Mouse (Mus musculus) heart, postnatal 0 days (tissue): ENCODE results near the gene Serpinf2. TPM values are rescaled to one million over a fixed set of nuclear protein-coding genes. Genes with fewer than 3 reads are reported as not detected.

ENCODE experiments used
- ATAC-seq: fragments of 200-750 bp; cut with Nextera tagmentation; 2 replicates; pipeline ENCODE4 v1.8.0; 2017; ENCODE audit warnings: low read depth, moderate number of reproducible peaks, moderate library complexity; ENCODE audit not compliant: insufficient read depth
- DNase-seq: peaks from one replicate; pipeline ENCODE4 v3.0.0-alpha.2; 2016; ENCODE audit warnings: low spot score
- H3K27ac ChIP-seq: fragments of 300-500 bp; sonication (generic); 2 replicates; pipeline ENCODE4 v1.5.1; 2014; ENCODE audit warnings: low read depth, mild to moderate bottlenecking
- H3K27me3 ChIP-seq: fragments of 300-500 bp; sonication (generic); 2 replicates; pipeline ENCODE4 v1.6.1; 2014; ENCODE audit warnings: low read length, mixed read lengths; ENCODE audit not compliant: control insufficient read depth, insufficient read depth
- H3K36me3 ChIP-seq: fragments of 300-500 bp; sonication (generic); replicated peaks from 2 replicates; pipeline ENCODE4 v1.6.1; 2014; ENCODE audit warnings: low read length, mixed read lengths; ENCODE audit not compliant: control insufficient read depth, insufficient read depth
- H3K4me1 ChIP-seq: fragments of 300-500 bp; sonication (generic); 2 replicates; pipeline ENCODE4 v1.6.1; 2014; ENCODE audit warnings: antibody characterized with exemption; ENCODE audit not compliant: control insufficient read depth, insufficient read depth
- H3K4me2 ChIP-seq: fragments of 300-500 bp; sonication (generic); 2 replicates; pipeline ENCODE4 v1.6.1; 2014; ENCODE audit warnings: low read depth, mild to moderate bottlenecking, low read length, moderate library complexity
- H3K4me3 ChIP-seq: fragments of 300-500 bp; sonication (generic); 2 replicates; pipeline ENCODE4 v1.5.1; 2014; ENCODE audit warnings: low read depth, low read length
- H3K9ac ChIP-seq: fragments of 300-500 bp; sonication (generic); replicated peaks from 2 replicates; pipeline ENCODE4 v1.6.1; 2014; ENCODE audit warnings: low read depth, low read length, mixed read lengths
- H3K9me3 ChIP-seq: fragments of 300-500 bp; sonication (generic); replicated peaks from 2 replicates; pipeline ENCODE4 v1.6.1; 2016; ENCODE audit warnings: low read length; ENCODE audit not compliant: control insufficient read depth
- CTCF ChIP-seq: IDR thresholded peaks from 2 replicates; pipeline ENCODE4 v1.5.1; 2016; ENCODE audit warnings: antibody characterized with exemption, control low read depth, low read depth
- EP300 ChIP-seq: IDR thresholded peaks from 2 replicates; pipeline ENCODE4 v1.6.1; 2016; ENCODE audit warnings: antibody characterized with exemption, low read depth
- WGBS: fragments of 180-500 bp; shearing (Covaris S2); extraction: QIAGEN DNeasy Blood & Tissue Kit; methylation state at CpG from one replicate; pipeline ENCODE4 v1.1.7; 2014; 5-methylcytosine and 5-hydroxymethylcytosine counted together
- polyA plus RNA-seq: library from polyadenylated mRNA; unstranded; fragments of >200 nt; fragmentation: Nextera tagmentation; extraction: Ambion mirVana; gene quantifications from 2 replicates; pipeline ENCODE4 v1.2.1, GENCODE M21; 2015
- total RNA-seq: library from RNA; depleted of rRNA; stranded (reverse); fragments of >200 nt; gene quantifications from 2 replicates; pipeline ENCODE4 v1.2.3, GENCODE M21; 2014; ENCODE audit warnings: low replicate concordance

Serpinf2 gene
- total and polyA plus RNA-seq, 2 experiments from 2014 or later = 1.2 TPM; not detected in 1

DNA sequence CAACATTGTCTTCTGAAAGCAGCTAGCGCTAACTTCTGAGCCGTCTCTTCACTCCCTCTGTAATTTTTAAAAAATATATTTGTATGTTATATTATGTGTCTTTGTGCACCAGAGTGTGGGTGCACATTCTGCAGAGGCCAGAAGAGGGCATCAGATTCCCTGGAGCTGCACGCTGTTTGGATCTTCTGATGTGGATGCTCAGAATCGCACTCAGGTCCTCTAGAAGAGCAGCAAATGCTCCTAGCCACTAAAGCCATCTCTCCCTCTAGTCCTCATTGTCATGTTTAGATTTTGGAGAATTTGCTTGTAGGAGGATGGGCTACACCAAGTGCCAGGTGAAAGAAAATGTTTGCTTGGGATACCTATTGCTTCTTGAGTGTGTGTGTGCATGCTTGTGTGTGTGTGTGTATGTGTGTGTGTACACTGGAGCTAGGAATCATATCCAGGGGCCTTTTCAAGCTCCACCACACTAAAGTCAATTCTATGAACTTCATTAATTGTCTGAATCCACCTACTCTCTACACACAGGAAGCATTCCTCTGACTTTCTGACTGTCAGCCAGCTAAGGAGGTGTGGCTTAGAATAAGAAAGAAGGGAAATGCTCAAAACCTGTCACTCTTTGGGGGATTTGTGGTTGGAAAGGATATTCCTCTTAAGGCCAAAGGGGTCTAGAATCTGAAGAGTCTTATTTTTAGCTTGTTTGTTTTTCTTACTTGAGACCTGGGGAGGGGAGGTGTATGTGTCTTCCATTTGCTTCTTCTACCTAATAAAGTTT lies 27.5 kb upstream of the Serpinf2 start:
- ATAC-seq (no peak), DNase-seq (peak; percentile 37)
- H3K4me3 ChIP-seq = no peak overlapping the region
- H3K4me2 ChIP-seq = 0 out of 2 replicates have a peak overlapping the region, but pooled peaks have one; percentile 73
- 0 out of 2 replicates have a peak overlapping the region, but pooled peaks have one; percentile 28 for H3K27ac ChIP-seq
- TF ChIP-seq EP300 (no peak), CTCF (no peak)
- WGBS = 97% methylated on average over 4 of the region's 4 CpGs
- H3K9me3 ChIP-seq = no peaks in the 10 kb centered on the region
- H3K36me3 ChIP-seq = peaks cover 27% of the 10 kb centered on the region
- peaks cover 14% of the 10 kb centered on the region for H3K4me1 ChIP-seq
- no peaks in the 10 kb centered on the region for H3K27me3 ChIP-seq
- H3K9ac ChIP-seq = no peak overlapping the region

DNA sequence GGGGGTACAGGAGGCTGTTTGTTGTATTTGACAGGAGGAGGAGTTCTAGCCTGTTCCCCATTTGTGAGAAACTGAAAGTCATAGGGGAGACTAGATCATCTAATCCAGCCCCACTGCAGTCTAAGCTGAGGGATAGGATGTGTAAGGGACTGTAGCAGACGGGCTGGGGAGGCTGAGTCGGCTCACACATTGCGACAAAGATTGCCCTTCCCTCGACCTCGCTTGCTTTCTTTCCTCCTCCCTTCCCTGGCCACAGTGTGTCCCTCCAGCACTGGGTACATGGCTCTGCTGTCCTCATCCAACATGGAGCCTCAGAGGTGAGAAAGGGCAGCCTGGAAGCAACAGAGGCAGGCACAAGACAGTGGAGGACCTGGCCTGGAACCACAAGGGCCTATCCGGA lies 25.7 kb upstream of the Serpinf2 start:
- no peaks in the 10 kb centered on the region for H3K9me3 ChIP-seq
- no peak overlapping the region for H3K4me2 ChIP-seq
- H3K36me3 ChIP-seq = peaks cover 27% of the 10 kb centered on the region
- ATAC-seq = no peak
- WGBS = 80% methylated on average over 6 of the region's 6 CpGs
- no peaks in the 10 kb centered on the region for H3K27me3 ChIP-seq
- no peak overlapping the region for H3K4me3 ChIP-seq
- H3K9ac ChIP-seq = no peak overlapping the region
- no peak overlapping the region for H3K27ac ChIP-seq
- DNase-seq = no peak
- TF ChIP-seq CTCF (no peak), EP300 (no peak)
- H3K4me1 ChIP-seq = peaks cover 16% of the 10 kb centered on the region

DNA sequence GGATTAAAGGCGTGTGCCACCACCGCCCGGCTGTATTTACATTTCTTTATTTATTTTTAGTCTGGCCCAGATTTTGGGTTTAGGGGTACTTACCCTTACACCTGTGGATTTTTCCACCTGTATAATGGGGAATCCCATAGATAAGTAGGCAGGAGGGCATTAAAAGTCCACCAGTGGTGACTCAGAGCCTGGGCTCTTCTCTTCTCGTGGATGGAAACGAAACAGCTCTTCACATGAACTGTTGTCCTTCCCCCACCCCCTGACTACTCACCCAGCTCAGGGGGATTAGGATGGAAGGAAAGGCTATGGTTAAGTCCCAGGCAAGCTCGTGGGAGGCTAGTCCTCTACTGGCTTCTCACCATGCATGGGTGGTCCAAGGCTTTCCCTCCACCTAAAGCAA lies 25.0 kb upstream of the Serpinf2 start:
- Histone ChIP-seq H3K27ac (no peak overlapping the region), H3K27me3 (no peaks in the 10 kb centered on the region), H3K4me3 (no peak overlapping the region), H3K4me1 (peaks cover 23% of the 10 kb centered on the region), H3K36me3 (peaks cover 27% of the 10 kb centered on the region), H3K4me2 (no peak overlapping the region), H3K9me3 (no peaks in the 10 kb centered on the region), H3K9ac (no peak overlapping the region)
- 84% methylated on average over 6 of the region's 6 CpGs for WGBS
- ATAC-seq = no peak
- TF ChIP-seq EP300 (no peak), CTCF (no peak)
- no peak for DNase-seq

DNA sequence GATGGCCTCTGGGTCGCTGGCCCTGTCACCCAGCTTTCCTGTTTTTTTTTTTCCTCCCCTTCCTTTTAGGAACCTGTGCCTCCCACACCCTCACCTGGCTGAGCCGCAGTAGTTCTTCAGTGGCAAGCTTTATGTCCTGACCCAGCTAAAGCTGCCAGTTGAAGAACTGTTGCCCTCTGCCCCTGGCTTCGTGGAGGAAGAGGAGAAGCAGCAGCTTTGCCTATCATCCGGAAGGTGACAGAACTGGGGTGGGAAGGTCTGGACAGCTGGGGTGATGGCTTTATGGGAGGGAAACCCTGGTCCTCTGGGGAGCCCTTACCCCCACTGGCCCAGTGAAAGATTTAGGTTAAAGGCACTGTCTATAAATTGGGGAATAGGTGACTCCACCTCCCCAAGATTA lies 24.2 kb upstream of the Serpinf2 start:
- DNase-seq = no peak
- Histone ChIP-seq H3K4me2 (peak overlapping the region; percentile 65), H3K27ac (peak overlapping the region; percentile 97), H3K27me3 (no peaks in the 10 kb centered on the region), H3K4me1 (peaks cover 27% of the 10 kb centered on the region), H3K9ac (0 out of 2 replicates have a peak overlapping the region, but pooled peaks have one; percentile 8), H3K4me3 (peak overlapping the region; percentile 87), H3K36me3 (peaks cover 27% of the 10 kb centered on the region), H3K9me3 (no peaks in the 10 kb centered on the region)
- TF ChIP-seq CTCF = no peak
- no peak for TF ChIP-seq EP300
- 63% methylated on average over 4 of the region's 4 CpGs for WGBS
- ATAC-seq = no peak

DNA sequence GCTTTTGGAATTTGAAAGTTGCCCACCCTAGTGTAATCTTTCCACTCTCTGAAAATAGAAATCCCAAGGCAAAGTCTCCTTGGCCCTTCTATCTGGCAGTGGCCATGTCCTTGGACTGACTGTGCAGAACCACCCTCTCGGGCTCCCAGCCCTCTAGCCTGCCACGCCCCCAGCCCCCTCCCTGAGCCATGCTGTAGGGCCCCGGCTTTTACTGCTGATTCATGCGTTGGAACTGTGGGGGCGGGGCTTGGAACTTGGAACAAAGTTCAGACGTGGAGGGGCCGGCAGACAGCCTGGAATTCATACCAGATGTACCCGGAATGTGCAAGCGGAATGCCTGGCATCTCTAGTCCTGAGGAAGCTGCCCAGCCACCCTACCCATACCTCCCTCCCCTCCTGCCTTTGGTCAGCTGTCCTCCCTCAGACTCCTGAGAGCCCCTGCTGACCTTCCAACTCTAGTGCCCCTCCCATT lies 23.5 kb upstream of the Serpinf2 start:
- peak; percentile 95 for DNase-seq
- Histone ChIP-seq H3K27me3 (no peaks in the 10 kb centered on the region), H3K4me2 (peak overlapping the region; percentile 65), H3K4me1 (peaks cover 27% of the 10 kb centered on the region), H3K9me3 (no peaks in the 10 kb centered on the region), H3K9ac (peak overlapping the region; percentile 93), H3K36me3 (peaks cover 27% of the 10 kb centered on the region), H3K4me3 (peak overlapping the region; percentile 87), H3K27ac (peak overlapping the region; percentile 97)
- TF ChIP-seq CTCF = no peak
- TF ChIP-seq EP300 = peak; percentile 95
- peak; percentile 59 for ATAC-seq
- WGBS = 1% methylated on average over 9 of the region's 9 CpGs
